Mouse (Mus musculus) forebrain, postnatal 0 days (tissue): ENCODE measurements around the gene Polr3h. TPM values are rescaled to one million over a fixed set of nuclear protein-coding genes. Genes with fewer than 3 reads are reported as not detected.

Experiments used
- ATAC-seq: fragments of 200-750 bp; cut with Nextera tagmentation; 2 replicates; pipeline ENCODE4 v1.8.0; 2017; ENCODE audit warnings: mild to moderate bottlenecking, moderate library complexity
- DNase-seq: peaks from one replicate; pipeline ENCODE4 v3.0.0-alpha.2; 2015
- H3K27ac ChIP-seq: fragments of 300-500 bp; sonication (generic); 2 replicates; pipeline ENCODE4 v1.5.1; 2014; ENCODE audit warnings: low read depth, mild to moderate bottlenecking, antibody characterized with exemption, low read length, moderate library complexity, mixed read lengths
- H3K27me3 ChIP-seq: fragments of 300-500 bp; sonication (generic); 2 replicates; pipeline ENCODE4 v1.6.1; 2014; ENCODE audit warnings: mild to moderate bottlenecking, low read length, mixed read lengths; ENCODE audit not compliant: insufficient read depth
- H3K36me3 ChIP-seq: fragments of 300-500 bp; sonication (generic); 2 replicates; pipeline ENCODE4 v1.6.1; 2014; ENCODE audit warnings: mild to moderate bottlenecking, moderate library complexity; ENCODE audit not compliant: insufficient read depth
- H3K4me1 ChIP-seq: fragments of 300-500 bp; sonication (generic); 2 replicates; pipeline ENCODE4 v1.6.1; 2014; ENCODE audit warnings: antibody characterized with exemption; ENCODE audit not compliant: insufficient read depth
- H3K4me2 ChIP-seq: fragments of 300-500 bp; sonication (generic); 2 replicates; pipeline ENCODE4 v1.6.1; 2014; ENCODE audit warnings: low read depth, mild to moderate bottlenecking, moderate library complexity
- H3K4me3 ChIP-seq: fragments of 300-500 bp; sonication (generic); 2 replicates; pipeline ENCODE4 v1.5.1; 2014; ENCODE audit warnings: low read depth, low read length, mixed read lengths
- H3K9ac ChIP-seq: fragments of 300-500 bp; sonication (generic); 2 replicates; pipeline ENCODE4 v1.6.1; 2014; ENCODE audit warnings: mild to moderate bottlenecking
- H3K9me3 ChIP-seq: fragments of 300-500 bp; sonication (generic); 2 replicates; pipeline ENCODE4 v1.6.1; 2016; ENCODE audit warnings: low read length
- CTCF ChIP-seq: sonication (generic); IDR thresholded peaks from 2 replicates; pipeline ENCODE4 v1.5.1; 2016; ENCODE audit warnings: antibody characterized with exemption, control low read depth, low read depth
- WGBS: fragments of 180-500 bp; shearing (Covaris S2); extraction: QIAGEN DNeasy Blood & Tissue Kit; methylation state at CpG from one replicate; pipeline ENCODE4 v1.1.7; 2014; 5-methylcytosine and 5-hydroxymethylcytosine counted together
- polyA plus RNA-seq: library from polyadenylated mRNA; unstranded; fragments of >200 nt; fragmentation: Nextera tagmentation; extraction: Ambion mirVana; gene quantifications from 2 replicates; pipeline ENCODE4 v1.2.1, GENCODE M21; 2015
- total RNA-seq: library from RNA; depleted of rRNA; stranded (reverse); fragments of >200 nt; gene quantifications from 2 replicates; pipeline ENCODE4 v1.2.3, GENCODE M21; 2014

Gene Polr3h
- total and polyA plus RNA-seq, 2 experiments from 2014 or later = 52.8 to 105 TPM

DNA sequence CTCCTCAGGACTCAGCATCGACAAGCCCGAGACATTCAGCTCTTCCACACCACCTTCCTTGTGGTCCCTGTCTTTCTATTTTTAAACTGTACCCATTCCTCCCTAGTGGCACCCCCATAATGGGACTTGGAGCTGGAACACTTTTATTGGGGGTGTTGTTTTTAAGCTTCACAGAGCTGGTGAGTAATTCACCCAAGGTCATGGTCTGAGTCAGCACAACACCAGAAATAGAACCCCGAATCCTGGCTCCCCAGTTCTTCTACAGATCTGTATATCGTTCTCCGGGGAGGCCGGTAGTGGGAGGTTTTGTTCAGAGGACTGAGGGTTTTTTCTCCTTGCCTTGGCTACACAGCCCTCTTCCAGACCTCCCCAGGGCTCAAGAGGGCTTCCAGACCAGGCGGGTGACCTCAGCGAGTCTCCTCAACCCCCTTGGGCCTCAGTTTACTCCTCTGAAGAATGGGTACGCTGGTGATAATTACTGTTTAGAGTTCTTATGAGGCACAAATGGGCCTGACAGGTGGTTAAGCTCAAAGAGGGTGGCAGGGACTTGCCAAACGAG is 13.2 kb upstream of the Polr3h start:
- no peaks in the 10 kb centered on the region for H3K27me3 ChIP-seq
- peaks cover 6% of the 10 kb centered on the region; the same call in 1 of the 2 replicates for H3K36me3 ChIP-seq
- no peaks in the 10 kb centered on the region for H3K9me3 ChIP-seq
- H3K4me3 ChIP-seq = no peak overlapping the region
- no peak for DNase-seq
- 87% methylated on average over 10 of the region's 10 CpGs for WGBS
- H3K27ac ChIP-seq = no peak overlapping the region
- H3K9ac ChIP-seq = no peak overlapping the region
- no peak for TF ChIP-seq CTCF
- H3K4me1 ChIP-seq = 0 out of 2 replicates have a peak, but pooled peaks cover 4% of the 10 kb centered on the region
- no peak for ATAC-seq
- no peak overlapping the region for H3K4me2 ChIP-seq

- peak; percentile 59 for DNase-seq
- no peaks in the 10 kb centered on the region for H3K9me3 ChIP-seq
- 38% methylated on average over 2 of the region's 2 CpGs for WGBS
- peak overlapping the region; percentile 79 for H3K9ac ChIP-seq
- peak overlapping the region; percentile 89 for H3K27ac ChIP-seq
- H3K36me3 ChIP-seq = peaks cover 6% of the 10 kb centered on the region; the same call in 1 of the 2 replicates
- ATAC-seq = peak; percentile 34
- TF ChIP-seq CTCF = peak; percentile 74
- no peaks in the 10 kb centered on the region for H3K27me3 ChIP-seq
- peak overlapping the region; percentile 76 for H3K4me2 ChIP-seq
- H3K4me3 ChIP-seq = peak overlapping the region; percentile 79
- H3K4me1 ChIP-seq = 0 out of 2 replicates have a peak, but pooled peaks cover 4% of the 10 kb centered on the region
Observed at GRCm38 (mm10) chr15:81938246-81938645, 12.2 kb upstream of the Polr3h start.

- peak overlapping the region; percentile 79 for H3K4me3 ChIP-seq
- H3K27me3 ChIP-seq = no peaks in the 10 kb centered on the region
- peak overlapping the region; percentile 76 for H3K4me2 ChIP-seq
- 0 out of 2 replicates have a peak, but pooled peaks cover 4% of the 10 kb centered on the region for H3K4me1 ChIP-seq
- peak; percentile 70 for ATAC-seq
- TF ChIP-seq CTCF = no peak
- peak overlapping the region; percentile 79 for H3K9ac ChIP-seq
- WGBS = 4% methylated on average over 19 of the region's 19 CpGs
- peak; percentile 76 for DNase-seq
- H3K36me3 ChIP-seq = peaks cover 6% of the 10 kb centered on the region; the same call in 1 of the 2 replicates
- peak overlapping the region; percentile 89 for H3K27ac ChIP-seq
- H3K9me3 ChIP-seq = no peaks in the 10 kb centered on the region
Observed at GRCm38 (mm10) chr15:81937098-81937972, 11.3 kb upstream of the Polr3h start.

GRCm38 (mm10) chr15:81936679-81937078 is 10.6 kb upstream of the Polr3h start, which contains the start of gene Csdc2:
TSS of gene Csdc2 (plus strand) at chr15:81936759.
- H3K27ac ChIP-seq = peak within 1 kb of the TSS; percentile 89
- TF ChIP-seq CTCF = peak; percentile 48
- ATAC-seq = peak; percentile 88
- peak within 1 kb of the TSS; percentile 79 for H3K4me3 ChIP-seq
- peaks cover 6% of the 10 kb centered on the region; the same call in 1 of the 2 replicates for H3K36me3 ChIP-seq
- DNase-seq = peak; percentile 85
- H3K9me3 ChIP-seq = no peaks in the 10 kb centered on the region
- H3K4me1 ChIP-seq = 0 out of 2 replicates have a peak, but pooled peaks cover 4% of the 10 kb centered on the region
- peak within 1 kb of the TSS; percentile 76 for H3K4me2 ChIP-seq
- peak within 1 kb of the TSS; percentile 79 for H3K9ac ChIP-seq
- WGBS = 3% methylated on average over 12 of the region's 12 CpGs
- H3K27me3 ChIP-seq = no peaks in the 10 kb centered on the region

GRCm38 (mm10) chr15:81935869-81936637 is 10.0 kb upstream of the Polr3h start:
- ATAC-seq = peak; percentile 0; the same call in 1 of the 2 replicates
- no peak for TF ChIP-seq CTCF
- Histone ChIP-seq H3K36me3 (peaks cover 6% of the 10 kb centered on the region; the same call in 1 of the 2 replicates), H3K9ac (peak overlapping the region; percentile 79), H3K4me1 (0 out of 2 replicates have a peak, but pooled peaks cover 4% of the 10 kb centered on the region), H3K4me3 (peak overlapping the region; percentile 79), H3K9me3 (no peaks in the 10 kb centered on the region), H3K27ac (peak overlapping the region; percentile 89), H3K27me3 (no peaks in the 10 kb centered on the region), H3K4me2 (peak overlapping the region; percentile 76)
- WGBS = 56% methylated on average over 7 of the region's 7 CpGs
- DNase-seq = no peak

DNA sequence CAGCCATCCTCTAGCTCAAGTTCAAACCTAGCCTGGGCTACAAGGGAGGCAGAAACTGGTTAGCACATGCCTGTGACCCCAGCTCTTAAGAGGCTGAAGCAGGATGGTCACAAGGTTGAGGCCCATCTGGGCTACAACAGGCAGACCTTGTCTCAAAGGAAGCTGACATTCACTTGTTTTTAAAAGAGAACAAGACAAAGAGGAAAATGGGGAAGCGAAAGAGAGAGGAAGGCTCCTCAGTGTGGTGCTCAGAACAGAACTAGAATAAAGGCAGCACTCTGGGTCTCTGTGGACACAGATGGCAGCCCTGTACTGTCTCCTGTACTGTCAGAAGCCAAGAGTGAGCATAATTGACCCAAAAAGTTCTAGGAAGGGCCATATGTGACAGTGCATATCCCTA is 7.9 kb upstream of the Polr3h start:
- 86% methylated on average over 1 of the region's 1 CpGs for WGBS
- Histone ChIP-seq H3K9ac (no peak overlapping the region), H3K36me3 (no peaks in the 10 kb centered on the region), H3K4me1 (0 out of 2 replicates have a peak, but pooled peaks cover 4% of the 10 kb centered on the region), H3K9me3 (no peaks in the 10 kb centered on the region), H3K4me3 (no peak overlapping the region), H3K27ac (no peak overlapping the region), H3K4me2 (no peak overlapping the region), H3K27me3 (no peaks in the 10 kb centered on the region)
- TF ChIP-seq CTCF = no peak
- ATAC-seq (no peak), DNase-seq (no peak)
